Mouse (Mus musculus) CH12.LX (cell line): ENCODE data around the gene Pxk. TPM values are rescaled to one million over a fixed set of nuclear protein-coding genes. Genes with fewer than 3 reads are reported as not detected.

Experiments
- DNase-seq: peaks from one replicate; pipeline ENCODE4 v3.0.0-alpha.2; 2013; ENCODE audit errors: extremely low read depth
- H3K27ac ChIP-seq: 2 replicates; pipeline ENCODE4 v1.5.1; 2012; ENCODE audit warnings: low read depth, mild to moderate bottlenecking, control low read depth, moderate library complexity; ENCODE audit not compliant: insufficient read depth
- H3K27me3 ChIP-seq: replicated peaks from 2 replicates; pipeline ENCODE3; 2012; ENCODE audit warnings: inconsistent platforms
- H3K36me3 ChIP-seq, 2 experiments: replicated peaks in 1 of 2; 2 replicates each; pipeline versions ENCODE3 to v1.6.1; 2012; ENCODE audit warnings: inconsistent platforms in 1 of 2, low read length in 1 of 2, mild to moderate bottlenecking in 1 of 2, mixed read lengths in 1 of 2, moderate library complexity in 1 of 2; ENCODE audit not compliant: control insufficient read depth in 1 of 2, insufficient read depth in 1 of 2
- H3K4me1 ChIP-seq, 2 experiments: 2 replicates each; pipeline ENCODE4 v1.6.1; 2012; ENCODE audit warnings: inconsistent platforms in 1 of 2, moderate library complexity in 1 of 2; ENCODE audit not compliant: insufficient read depth in 2 of 2, control insufficient read depth in 1 of 2
- H3K4me2 ChIP-seq: 2 replicates; pipeline ENCODE4 v1.6.1; 2012; ENCODE audit warnings: low read depth, mild to moderate bottlenecking, control low read depth; ENCODE audit not compliant: poor library complexity, insufficient read depth, severe bottlenecking
- H3K4me3 ChIP-seq, 3 experiments: fragments of 150-350 bp in 1 of 3; sonication (generic) in 1 of 3; replicated peaks in 1 of 3; 2 replicates each; pipeline versions ENCODE3 to v1.5.1; 2011 to 2012; ENCODE audit warnings: low read depth in 2 of 3, low read length in 2 of 3, mild to moderate bottlenecking in 2 of 3, moderate library complexity in 2 of 3, control low read depth in 1 of 3, improper control_type of control experiment in 1 of 3, inconsistent platforms in 1 of 3, mixed read lengths in 1 of 3; ENCODE audit not compliant: poor library complexity in 1 of 3
- H3K79me2 ChIP-seq: replicated peaks from 2 replicates; pipeline ENCODE4 v1.6.1; 2012; ENCODE audit warnings: mild to moderate bottlenecking, moderate library complexity; ENCODE audit not compliant: control insufficient read depth, poor library complexity, insufficient read depth, severe bottlenecking; ENCODE audit errors: extremely low read depth
- H3K9ac ChIP-seq: 2 replicates; pipeline ENCODE4 v1.6.1; 2012; ENCODE audit warnings: low read depth, mild to moderate bottlenecking, control low read depth, moderate library complexity; ENCODE audit not compliant: insufficient read depth
- H3K9me3 ChIP-seq: replicated peaks from 2 replicates; pipeline ENCODE3; 2012; ENCODE audit warnings: low read length, inconsistent platforms, mixed read lengths
- BHLHE40 ChIP-seq: IDR thresholded peaks from 2 replicates; pipeline ENCODE4 v1.6.1; 2011; ENCODE audit warnings: mild to moderate bottlenecking, low read depth, low read length, improper control_type of control experiment
- CHD1 ChIP-seq: IDR thresholded peaks from 2 replicates; pipeline ENCODE4 v1.6.1; 2012; ENCODE audit warnings: low read depth, low read length, improper control_type of control experiment, inconsistent platforms
- E2F4 ChIP-seq: IDR thresholded peaks from 2 replicates; pipeline ENCODE4 v1.6.1; 2011; ENCODE audit warnings: low read depth, low read length, improper control_type of control experiment; ENCODE audit not compliant: insufficient replicate concordance
- HCFC1 ChIP-seq: IDR thresholded peaks from 2 replicates; pipeline ENCODE4 v1.6.1; 2012; ENCODE audit warnings: low read depth, mild to moderate bottlenecking, inconsistent platforms, low read length, improper control_type of control experiment
- JUN ChIP-seq: IDR thresholded peaks from 2 replicates; pipeline ENCODE4 v1.6.1; 2011; ENCODE audit warnings: low read depth, mild to moderate bottlenecking, low read length, improper control_type of control experiment, moderate library complexity; ENCODE audit not compliant: insufficient read depth
- KAT2A ChIP-seq: IDR thresholded peaks from 2 replicates; pipeline ENCODE4 v1.6.1; 2012; ENCODE audit warnings: low read length, improper control_type of control experiment, inconsistent platforms; ENCODE audit not compliant: insufficient replicate concordance
- MAFK ChIP-seq: IDR thresholded peaks from 2 replicates; pipeline ENCODE4 v1.6.1; 2011; ENCODE audit warnings: low read length, improper control_type of control experiment; ENCODE audit not compliant: insufficient replicate concordance
- MAX ChIP-seq: IDR thresholded peaks from 2 replicates; pipeline ENCODE4 v1.6.1; 2011; ENCODE audit warnings: low read length, improper control_type of control experiment
- MAZ ChIP-seq: IDR thresholded peaks from 2 replicates; pipeline ENCODE4 v1.6.1; 2012; ENCODE audit warnings: low read depth, mild to moderate bottlenecking, inconsistent platforms, low read length, improper control_type of control experiment, moderate library complexity
- MYC ChIP-seq: IDR thresholded peaks from 2 replicates; pipeline ENCODE4 v1.6.1; 2011; ENCODE audit warnings: low read depth, mild to moderate bottlenecking, improper control_type of control experiment, low read length
- RAD21 ChIP-seq: IDR thresholded peaks from 2 replicates; pipeline ENCODE4 v1.6.1; 2011; ENCODE audit warnings: low read depth, mild to moderate bottlenecking, low read length, improper control_type of control experiment, moderate library complexity
- SMC3 ChIP-seq: IDR thresholded peaks from 2 replicates; pipeline ENCODE4 v1.6.1; 2011; ENCODE audit warnings: low read depth, low read length, improper control_type of control experiment
- UBTF ChIP-seq: IDR thresholded peaks from 2 replicates; pipeline ENCODE4 v1.6.1; 2012; ENCODE audit warnings: low read depth, mild to moderate bottlenecking, inconsistent platforms, low read length, improper control_type of control experiment, moderate library complexity
- USF1 ChIP-seq: IDR thresholded peaks from 2 replicates; pipeline ENCODE4 v1.6.1; 2014; ENCODE audit warnings: low read depth, mild to moderate bottlenecking, inconsistent platforms, low read length, improper control_type of control experiment
- ZMIZ1 ChIP-seq: IDR thresholded peaks from 2 replicates; pipeline ENCODE4 v1.6.1; 2012; ENCODE audit warnings: low read depth, mild to moderate bottlenecking, inconsistent platforms, low read length, improper control_type of control experiment
- ZNF384 ChIP-seq: IDR thresholded peaks from 2 replicates; pipeline ENCODE4 v1.6.1; 2012; ENCODE audit warnings: low read depth, low read length, improper control_type of control experiment, inconsistent platforms
- dilution Hi-C: fragments of 300-500 bp; cut with MboI; formaldehyde crosslinking; loops from 2 replicates; pipeline ENCODE4 v1.14.3; 2020; ENCODE audit warnings: low sequenced_read_pairs; ENCODE audit not compliant: extremely low pct_unique_long_range_greater_than_20kb, extremely low pct_ligation_motif_present
- in situ Hi-C: fragments of 300-500 bp; cut with MboI; formaldehyde crosslinking; loops from 3 replicates; pipeline ENCODE4 v1.14.3; 2019; ENCODE audit warnings: low sequenced_read_pairs, low pct_ligation_motif_present, low pct_unique_long_range_greater_than_20kb, mixed read lengths
- polyA plus RNA-seq: library from polyadenylated mRNA; unstranded; fragments of >175 nt; gene quantifications from 2 replicates; pipeline ENCODE4 v1.2.1, GENCODE M21; 2012; ENCODE audit warnings: low read depth; ENCODE audit not compliant: insufficient read length
- total RNA-seq, 2 experiments: library from RNA; depleted of rRNA; stranded (reverse); fragments of 300-350 nt in 1 of 2; fragments of >200 nt in 1 of 2; gene quantifications; 2 replicates each; pipeline ENCODE4 v1.2.3; 2012 to 2014

Pxk gene
- total and polyA plus RNA-seq, 3 experiments, result 11.7 to 55.7 (median 28.9) TPM

DNA sequence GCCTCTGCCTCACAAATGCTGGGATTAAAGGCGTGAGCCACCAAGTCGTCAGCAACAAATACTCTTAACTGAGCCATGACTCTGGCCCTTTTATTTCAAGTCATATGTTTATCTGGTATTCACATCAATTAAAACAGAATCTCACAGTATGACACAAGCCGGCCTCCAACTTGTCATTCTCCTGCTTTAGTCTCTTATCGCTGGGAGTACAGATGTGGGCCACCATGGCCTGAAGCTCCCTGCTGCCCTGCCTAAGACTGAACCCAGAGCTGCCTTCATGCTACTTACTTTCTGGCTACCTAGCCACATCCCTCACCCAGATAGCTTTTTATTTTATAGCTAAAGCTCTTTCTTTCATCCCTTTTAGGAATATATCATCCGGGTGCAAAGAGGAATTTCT lies 21.4 kb downstream of the Pxk start:
- no peak overlapping the region for H3K4me3 ChIP-seq
- H3K9ac ChIP-seq, result no peak overlapping the region
- dilution Hi-C loops (no loop called here), in situ Hi-C loops (no loop called here)
- peaks cover 22 to 62% of the 10 kb centered on the region in 2 experiments for H3K36me3 ChIP-seq
- H3K9me3 ChIP-seq, result no peaks in the 10 kb centered on the region
- peaks cover 16 to 62% of the 10 kb centered on the region in 2 experiments for H3K4me1 ChIP-seq
- H3K27me3 ChIP-seq, result no peaks in the 10 kb centered on the region
- TF ChIP-seq HCFC1, result no peak
- TF ChIP-seq USF1, result no peak
- TF ChIP-seq KAT2A, result no peak
- no peak for TF ChIP-seq JUN
- no peak for TF ChIP-seq MAFK
- TF ChIP-seq ZMIZ1, result no peak
- no peak for TF ChIP-seq E2F4
- TF ChIP-seq MAZ, result no peak
- TF ChIP-seq BHLHE40, result no peak
- TF ChIP-seq MAX, result no peak
- TF ChIP-seq RAD21, result no peak
- H3K79me2 ChIP-seq, result peaks cover 2% of the 10 kb centered on the region; the same call in 1 of the 2 replicates
- no peak overlapping the region for H3K27ac ChIP-seq
- DNase-seq, result no peak
- H3K4me2 ChIP-seq, result no peak overlapping the region

GRCm38 (mm10) chr14:8119904-8120303 lies 21.9 kb downstream of the Pxk start:
- no peak overlapping the region for H3K27ac ChIP-seq
- H3K79me2 ChIP-seq, result peaks cover 2% of the 10 kb centered on the region; the same call in 1 of the 2 replicates
- no peaks in the 10 kb centered on the region for H3K9me3 ChIP-seq
- H3K27me3 ChIP-seq, result no peaks in the 10 kb centered on the region
- no peak overlapping the region for H3K9ac ChIP-seq
- H3K4me2 ChIP-seq, result no peak overlapping the region
- H3K4me3 ChIP-seq, result no peak overlapping the region
- peaks cover 22 to 67% of the 10 kb centered on the region in 2 experiments for H3K36me3 ChIP-seq
- TF ChIP-seq CHD1 (no peak), KAT2A (no peak), MYC (no peak), UBTF (no peak), MAFK (no peak), MAX (no peak), SMC3 (no peak), ZNF384 (no peak)
- H3K4me1 ChIP-seq, result peaks cover 14 to 58% of the 10 kb centered on the region in 2 experiments
- DNase-seq, result no peak
- in situ Hi-C loops, result no loop called here
- dilution Hi-C loops, result no loop called here
